Mouse (Mus musculus) A20 (cell line): ENCODE results near the gene Asb6.
A peak's percentile ranks its signal among the peaks of the same experiment; 100 is the strongest.

Experiments
- DNase-seq: peaks from one replicate; pipeline ENCODE4 v3.0.0-alpha.2; 2011; ENCODE audit warnings: low read depth, low spot score

Gene Asb6

DNA sequence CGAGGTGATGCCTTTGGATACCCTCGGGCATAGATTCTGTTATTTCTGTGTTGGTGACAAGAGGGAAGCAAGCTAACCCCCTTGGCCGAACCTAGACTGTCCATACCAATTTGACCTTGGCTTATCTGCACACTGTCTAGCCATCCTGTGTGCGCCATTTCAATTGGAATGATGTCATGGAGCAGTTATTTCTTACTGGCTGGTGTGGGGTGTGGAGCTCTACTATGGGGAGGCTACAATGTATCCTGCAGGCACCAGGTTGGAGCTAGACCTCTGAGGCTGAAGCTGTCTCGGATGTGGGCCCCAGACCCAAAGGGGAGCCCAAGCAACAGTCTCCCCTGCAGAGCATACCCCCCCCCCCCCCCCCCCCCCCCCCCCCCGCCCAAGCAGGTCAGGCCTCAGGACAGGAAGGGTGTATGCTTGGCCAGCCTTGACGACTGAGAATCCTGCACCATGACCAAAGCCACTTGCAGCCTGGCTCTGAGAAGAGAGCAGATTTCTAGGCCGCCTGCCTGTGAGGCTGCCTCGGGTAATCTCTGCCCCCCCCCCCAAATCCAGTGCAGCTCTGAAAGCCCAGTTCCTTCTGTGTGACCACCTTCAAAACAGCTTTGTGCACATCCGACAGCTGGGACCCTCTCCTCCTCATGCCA lies 4.4 kb upstream of the Asb6 start, which contains the start of gene Prrx2:
Gene Prrx2, plus strand, starts transcription at position 600 of the 650 bp plus-strand sequence.
- DNase-seq = no peak

DNA sequence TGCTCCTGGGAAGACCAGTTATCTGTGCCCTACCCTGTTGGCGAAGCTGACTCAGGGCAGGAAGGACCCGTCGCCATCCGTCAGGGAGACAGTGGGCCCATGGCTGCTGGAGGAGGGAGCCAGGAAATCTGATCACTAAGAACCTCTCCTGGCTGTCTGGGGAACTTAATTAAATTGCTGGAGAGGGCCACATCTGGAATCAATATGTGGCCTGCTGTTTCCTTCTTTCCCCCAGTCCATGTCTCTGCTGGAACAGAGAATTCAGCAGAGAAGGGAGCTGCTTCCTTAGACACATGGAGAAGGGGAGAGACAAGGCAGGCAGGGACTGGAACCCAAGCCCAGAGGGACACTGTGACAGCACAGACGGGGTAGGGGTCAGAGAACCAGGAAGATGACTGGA lies 3.5 kb upstream of the Asb6 start:
- DNase-seq = no peak

DNA sequence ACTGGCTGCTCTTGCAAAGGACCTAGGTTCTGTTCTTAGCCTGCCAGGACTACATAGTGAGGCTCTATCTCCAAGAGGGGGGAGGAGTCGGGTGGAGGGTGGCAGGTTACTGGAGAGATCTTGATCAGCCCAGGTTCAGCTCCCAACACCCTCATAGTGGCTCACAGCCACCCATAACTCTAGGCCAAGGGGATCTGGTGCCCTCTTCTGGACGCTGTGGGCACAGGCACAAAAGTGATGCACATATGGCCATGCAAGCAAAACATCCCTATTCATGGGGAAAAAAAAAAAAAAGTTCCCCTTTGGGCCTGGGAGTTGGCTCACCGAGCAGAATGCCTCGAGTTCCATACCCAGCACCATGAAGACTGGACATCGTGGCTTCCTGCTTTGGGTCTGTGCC lies 818 bp downstream of the Asb6 start:
- DNase-seq = peak; percentile 69

DNA sequence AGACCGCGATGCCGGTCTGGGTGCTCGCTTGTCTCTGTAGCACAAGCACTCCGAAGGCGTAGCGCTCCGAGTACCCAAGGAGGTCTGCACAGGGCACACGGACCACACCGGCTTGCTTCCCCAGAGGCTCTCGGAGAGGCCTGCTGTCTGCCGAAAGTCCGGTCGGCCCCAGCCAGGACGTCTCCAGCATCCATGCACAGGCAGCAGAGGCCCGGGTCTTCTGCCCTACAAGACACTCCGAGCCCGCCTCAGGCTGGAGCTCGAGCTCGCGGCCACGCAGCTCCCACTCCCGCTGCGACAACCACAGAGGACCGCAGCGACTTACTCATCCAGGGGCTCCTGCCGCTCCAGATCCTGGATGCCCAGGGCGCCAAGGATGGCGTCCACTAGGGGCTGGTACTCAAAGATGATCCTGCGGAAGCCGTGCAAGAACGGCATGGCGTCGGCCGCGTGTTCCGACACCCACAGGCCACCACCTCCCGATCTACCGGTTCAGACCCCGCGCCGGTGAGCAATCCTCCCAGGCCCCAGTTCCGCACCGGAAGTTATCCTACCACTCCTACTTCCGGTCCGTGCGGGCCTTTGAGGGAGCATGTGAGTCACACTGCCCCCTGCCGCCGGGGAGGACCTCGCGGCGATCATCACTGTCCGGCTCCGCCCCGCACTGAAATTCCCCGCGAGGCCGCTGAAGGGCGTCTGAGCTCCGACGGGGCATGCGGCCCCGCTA lies 2.2 kb downstream of the Asb6 start:
- DNase-seq = peak; percentile 95

DNA sequence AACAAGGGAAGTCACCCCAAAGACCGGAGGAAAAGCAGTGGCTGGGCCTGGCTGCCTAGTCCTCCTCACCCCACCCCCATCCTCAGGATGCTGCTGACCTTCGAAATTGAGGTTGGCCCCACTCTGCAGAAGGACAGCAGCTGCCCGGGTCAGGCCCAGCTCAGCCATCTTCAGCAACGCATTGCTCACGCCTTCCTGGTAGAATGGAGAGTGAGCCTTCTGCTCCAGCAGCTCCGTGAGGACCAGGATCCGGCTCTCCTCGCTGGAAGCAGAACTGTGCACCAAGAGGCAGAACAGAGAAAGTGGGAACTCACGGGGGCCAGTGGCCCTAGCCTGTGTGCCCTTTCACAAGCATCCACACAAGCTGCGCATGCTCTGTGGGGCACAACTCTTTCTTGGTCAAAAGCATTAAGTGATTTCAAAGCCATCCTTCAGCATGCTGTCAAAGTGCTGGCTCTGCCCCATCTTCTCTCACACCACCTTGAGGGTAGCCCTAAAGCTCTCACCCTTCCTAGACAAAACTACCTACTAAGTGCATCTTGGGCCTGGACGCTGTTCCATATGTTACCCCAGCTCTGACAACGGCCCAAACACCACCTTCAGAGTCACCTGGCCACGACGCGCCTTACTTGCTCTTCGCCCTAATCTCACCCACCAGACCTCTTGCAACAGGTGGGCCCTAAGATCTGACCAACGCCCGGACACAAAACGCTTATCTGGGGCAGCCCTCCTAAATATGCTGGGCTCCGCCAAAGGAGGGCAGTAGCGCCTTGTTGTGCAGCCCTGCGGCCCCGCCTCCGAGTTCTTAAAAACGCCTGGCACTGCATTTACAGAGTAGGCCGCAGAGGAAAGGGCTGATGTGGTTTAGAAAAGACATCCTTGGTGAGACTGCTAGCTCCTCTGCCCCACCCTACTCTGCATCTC lies 3.0 kb downstream of the Asb6 start:
- DNase-seq = peak; percentile 86

GRCm38 (mm10) chr2:30823385-30824153 lies 6.6 kb downstream of the Asb6 start:
- DNase-seq = no peak

DNA sequence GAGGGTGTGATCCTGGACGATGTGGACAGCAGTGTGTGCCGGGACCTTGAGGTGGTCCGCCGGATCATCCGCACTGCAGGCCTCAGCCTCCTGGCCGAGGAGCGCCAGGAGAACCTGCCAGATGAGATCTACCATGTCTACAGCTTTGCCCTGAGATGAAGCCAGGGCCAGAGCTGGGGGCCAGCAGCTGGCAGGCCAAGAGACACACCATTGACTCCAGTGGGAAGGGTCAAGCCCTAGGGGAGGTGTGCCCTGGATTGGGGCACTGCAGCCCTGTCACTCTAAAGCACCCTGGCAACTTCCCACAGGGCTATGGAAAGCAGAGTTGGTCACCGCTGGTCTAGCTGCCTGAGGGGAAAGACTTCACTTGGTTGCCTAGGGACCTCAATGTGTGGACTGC lies 7.7 kb downstream of the Asb6 start:
- no peak for DNase-seq

DNA sequence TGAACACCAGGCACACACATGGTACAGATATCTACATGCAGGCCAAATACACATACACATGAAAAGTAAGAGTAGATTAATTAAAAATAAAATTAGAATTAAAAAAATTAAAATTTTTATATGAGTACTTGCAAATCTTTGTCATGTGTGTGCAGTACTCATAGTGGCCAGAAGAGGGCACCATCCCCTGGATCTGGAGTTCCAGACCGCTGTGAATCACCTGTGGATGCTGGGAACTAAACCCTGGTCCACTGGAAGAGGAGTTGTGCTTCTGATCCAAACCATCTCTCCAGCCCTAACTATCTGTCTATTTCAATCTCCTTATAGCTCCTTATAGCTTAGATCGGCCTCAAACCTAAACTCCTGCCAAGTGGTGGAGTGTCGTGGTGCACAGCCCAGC lies 9.1 kb downstream of the Asb6 start:
- DNase-seq = peak; percentile 19

GRCm38 (mm10) chr2:30819873-30820272 lies 10.3 kb downstream of the Asb6 start:
- no peak for DNase-seq

GRCm38 (mm10) chr2:30816383-30816782 lies 13.8 kb downstream of the Asb6 start:
- DNase-seq = no peak

GRCm38 (mm10) chr2:30810573-30810972 lies 19.6 kb downstream of the Asb6 start:
- DNase-seq = no peak

GRCm38 (mm10) chr2:30809503-30809902 lies 20.6 kb downstream of the Asb6 start:
- no peak for DNase-seq

DNA sequence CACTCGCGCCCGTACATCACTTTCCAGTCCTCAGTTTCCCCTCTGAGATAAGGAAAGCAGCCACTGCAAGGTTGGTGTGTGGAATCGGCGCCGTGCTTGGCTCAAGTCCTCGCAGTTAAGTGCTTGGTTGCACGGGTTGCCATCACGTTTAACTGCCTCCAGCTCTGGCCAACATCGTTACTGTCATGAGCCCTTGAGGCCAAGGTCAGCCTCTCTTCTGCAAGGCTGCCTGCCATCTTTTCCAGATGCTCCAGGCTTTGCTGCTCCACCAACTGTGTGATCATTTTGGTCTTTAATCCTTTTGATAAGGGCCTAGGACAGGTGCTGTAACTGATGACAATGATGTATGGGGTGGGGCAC lies 21.9 kb downstream of the Asb6 start:
- no peak for DNase-seq

- peak; percentile 100 for DNase-seq
These were observed 22.4 kb downstream of the Asb6 start, which contains the start of gene Ntmt1 for GRCm38 (mm10) chr2:30807648-30808295. Ntmt1 (plus strand) TSS chr2:30807826.

DNA sequence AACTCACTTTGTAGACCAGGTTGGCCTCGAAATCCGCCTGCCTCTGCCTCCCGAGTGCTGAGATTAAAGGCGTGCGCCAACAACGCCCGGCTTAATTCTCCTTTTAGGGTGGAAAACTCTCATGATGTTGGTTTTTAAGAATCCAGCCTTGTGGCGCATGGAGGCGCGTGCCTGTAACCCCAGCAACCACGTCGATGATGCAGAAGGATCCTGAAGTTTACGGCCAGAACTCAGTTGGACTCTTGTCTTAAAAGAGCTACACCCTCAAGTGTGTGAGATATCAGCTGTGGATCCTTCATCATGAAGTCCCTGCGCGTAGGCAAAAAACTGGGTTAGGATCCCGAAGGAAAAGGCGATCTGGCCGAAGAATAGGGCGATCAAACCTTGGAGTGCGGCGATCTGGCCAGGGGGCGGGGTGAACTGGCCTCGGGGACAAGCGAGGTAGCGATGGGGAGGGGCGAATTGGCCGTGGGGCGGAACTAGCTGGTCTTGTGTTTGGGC lies 22.9 kb downstream of the Asb6 start:
- DNase-seq = no peak

GRCm38 (mm10) chr2:30805983-30806382 lies 24.1 kb downstream of the Asb6 start:
- DNase-seq = no peak

DNA sequence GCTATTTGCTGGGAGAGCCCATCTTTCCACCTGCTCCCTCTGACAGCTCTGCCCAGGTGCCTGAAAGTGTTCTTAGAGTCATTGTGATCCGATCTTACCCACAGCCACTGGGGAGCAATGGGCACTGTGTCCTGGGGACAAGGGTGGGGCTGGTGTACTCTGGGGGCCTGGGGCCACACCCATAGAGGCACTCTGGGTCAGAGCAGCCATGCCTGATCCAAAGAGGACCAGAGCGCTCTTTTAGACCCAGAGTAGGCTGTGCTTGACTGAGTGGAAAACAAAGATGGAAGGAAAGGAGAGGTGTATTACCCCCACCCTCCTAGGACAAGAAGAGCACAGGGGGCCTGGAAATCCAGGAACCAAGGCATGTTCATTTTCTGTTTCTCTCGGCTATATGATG lies 26.5 kb downstream of the Asb6 start, which contains the start of gene 1700001O22Rik:
Gene 1700001O22Rik, minus strand, starts transcription at position 58 of the 400 bp plus-strand sequence.
- no peak for DNase-seq

- DNase-seq = no peak
These were observed 28.9 kb downstream of the Asb6 start for GRCm38 (mm10) chr2:30801067-30801852.

- DNase-seq = no peak
These were observed 29.5 kb downstream of the Asb6 start for GRCm38 (mm10) chr2:30800671-30801066.

- no peak for DNase-seq
These were observed 30.7 kb downstream of the Asb6 start for GRCm38 (mm10) chr2:30799456-30799855.
